Mouse (Mus musculus) ES-E14 (cell line): ENCODE measurements around the gene Gata3. TPM values are rescaled to one million over a fixed set of nuclear protein-coding genes. Genes with fewer than 3 reads are reported as not detected.
A peak's percentile ranks its signal among the peaks of the same experiment; 100 is the strongest.

Experiments
- DNase-seq: peaks from one replicate; pipeline ENCODE4 v3.0.0-alpha.2; 2013; ENCODE audit warnings: low read depth, low spot score
- H3K27ac ChIP-seq: 2 replicates; pipeline ENCODE4 v1.5.1; 2012; ENCODE audit warnings: low read depth, mild to moderate bottlenecking, low read length, moderate library complexity, mixed read lengths; ENCODE audit not compliant: poor library complexity, insufficient read depth, severe bottlenecking
- H3K36me3 ChIP-seq: 2 replicates; pipeline ENCODE4 v1.6.1; 2012; ENCODE audit warnings: mild to moderate bottlenecking, low read length, moderate library complexity, mixed read lengths; ENCODE audit not compliant: control insufficient read depth, poor library complexity, insufficient read depth, severe bottlenecking
- H3K4me1 ChIP-seq, 2 experiments: fragments of 150-350 bp in 1 of 2; sonication (generic) in 1 of 2; 2 replicates each; pipeline ENCODE4 v1.6.1; 2012; ENCODE audit warnings: low read length in 2 of 2, mild to moderate bottlenecking in 1 of 2, mixed read lengths in 1 of 2; ENCODE audit not compliant: control insufficient read depth in 2 of 2, insufficient read depth in 2 of 2, poor library complexity in 1 of 2
- H3K4me3 ChIP-seq, 2 experiments: fragments of 150-350 bp in 1 of 2; sonication (generic) in 1 of 2; 2 replicates each; pipeline ENCODE4 v1.5.1; 2012; ENCODE audit warnings: low read length in 2 of 2, low read depth in 1 of 2, mild to moderate bottlenecking in 1 of 2, mixed read lengths in 1 of 2; ENCODE audit not compliant: insufficient read depth in 1 of 2, poor library complexity in 1 of 2, severe bottlenecking in 1 of 2
- H3K9ac ChIP-seq: 2 replicates; pipeline ENCODE4 v1.6.1; 2012; ENCODE audit warnings: low read depth, mild to moderate bottlenecking, low read length, mixed read lengths; ENCODE audit not compliant: poor library complexity, insufficient read depth, severe bottlenecking
- H3K9me3 ChIP-seq: fragments of 150-350 bp; sonication (generic); 2 replicates; pipeline ENCODE4 v1.6.1; 2012; ENCODE audit warnings: low read depth, mild to moderate bottlenecking, low read length; ENCODE audit not compliant: control insufficient read depth, insufficient read depth
- CHD2 ChIP-seq: IDR thresholded peaks from 2 replicates; pipeline ENCODE4 v1.6.1; 2014; ENCODE audit warnings: mild to moderate bottlenecking, low read depth, low read length, inconsistent platforms
- HCFC1 ChIP-seq: IDR thresholded peaks from 2 replicates; pipeline ENCODE4 v1.6.1; 2012; ENCODE audit warnings: low read length, inconsistent platforms, borderline replicate concordance; ENCODE audit not compliant: insufficient read depth
- MAFK ChIP-seq: IDR thresholded peaks from 2 replicates; pipeline ENCODE4 v1.6.1; 2014; ENCODE audit warnings: mild to moderate bottlenecking, low read depth, low read length, inconsistent platforms; ENCODE audit not compliant: insufficient read depth
- ZC3H11A ChIP-seq: IDR thresholded peaks from 2 replicates; pipeline ENCODE4 v1.6.1; 2012; ENCODE audit warnings: low read depth, mild to moderate bottlenecking, inconsistent platforms, low read length, borderline replicate concordance
- ZNF384 ChIP-seq: IDR thresholded peaks from 2 replicates; pipeline ENCODE4 v1.6.1; 2012; ENCODE audit warnings: low read depth, low read length, inconsistent platforms
- in situ Hi-C, 2 experiments: fragments of 600-800 bp; cut with MboI; formaldehyde crosslinking; loops; one replicate each; pipeline ENCODE4 v1.15.1; 2025; ENCODE audit warnings: low sequenced_read_pairs in 2 of 2, inconsistent platforms in 1 of 2; ENCODE audit not compliant: unreplicated experiment in 2 of 2
- total RNA-seq: library from RNA; depleted of rRNA; stranded (reverse); fragments of 300-350 nt; gene quantifications from 2 replicates; pipeline ENCODE4 v1.2.3, GENCODE M21; 2012

Gata3 gene
- total RNA-seq, 1 experiment, result 2.2 TPM

DNA sequence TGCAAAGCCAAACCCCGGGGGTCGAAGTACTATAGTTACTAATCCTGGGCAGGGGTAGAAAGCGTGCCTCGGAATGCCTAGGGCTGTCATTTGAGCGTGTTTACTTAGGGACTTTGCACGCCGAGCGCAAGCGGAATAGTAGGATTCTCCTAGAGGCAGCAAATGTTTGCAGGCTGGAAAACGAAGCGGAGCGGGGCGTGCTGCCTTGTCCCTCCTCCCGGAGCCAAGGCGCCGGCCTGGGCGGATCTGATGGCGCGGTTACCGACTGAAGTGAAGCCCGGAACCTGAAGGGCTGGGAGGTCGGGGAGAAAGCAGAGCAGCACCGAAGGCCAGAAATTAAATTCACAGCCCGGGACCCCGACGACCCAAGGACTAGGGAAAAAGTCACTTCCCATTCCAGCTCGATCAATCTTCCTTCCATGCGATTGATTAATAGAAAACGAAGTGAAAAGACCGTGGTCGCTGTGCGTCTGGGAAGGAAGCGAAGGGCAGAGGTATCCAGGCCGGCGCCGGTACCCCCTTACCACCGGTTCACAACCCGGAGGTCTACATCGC lies 7.4 kb downstream of the Gata3 start:
- H3K27ac ChIP-seq, result no peak overlapping the region
- H3K4me1 ChIP-seq, result peaks cover 0 to 10% of the 10 kb centered on the region in 2 experiments; a peak in 2 of 4 replicates
- DNase-seq, result no peak
- no peak overlapping the region for H3K9ac ChIP-seq
- H3K36me3 ChIP-seq, result no peaks in the 10 kb centered on the region
- H3K4me3 ChIP-seq, result peak overlapping the region; percentile 6 to 7; a peak in 1 of 4 replicates
- TF ChIP-seq CHD2 (no peak), ZNF384 (no peak), MAFK (no peak), HCFC1 (no peak), ZC3H11A (no peak)
- H3K9me3 ChIP-seq, result no peaks in the 10 kb centered on the region
- in situ Hi-C loops, result loop anchor here (5.0 kb wide), 1 partner anchor 490 kb away; the partner anchor contains the start of gene Sfmbt2 (in 2 of the 2)

DNA sequence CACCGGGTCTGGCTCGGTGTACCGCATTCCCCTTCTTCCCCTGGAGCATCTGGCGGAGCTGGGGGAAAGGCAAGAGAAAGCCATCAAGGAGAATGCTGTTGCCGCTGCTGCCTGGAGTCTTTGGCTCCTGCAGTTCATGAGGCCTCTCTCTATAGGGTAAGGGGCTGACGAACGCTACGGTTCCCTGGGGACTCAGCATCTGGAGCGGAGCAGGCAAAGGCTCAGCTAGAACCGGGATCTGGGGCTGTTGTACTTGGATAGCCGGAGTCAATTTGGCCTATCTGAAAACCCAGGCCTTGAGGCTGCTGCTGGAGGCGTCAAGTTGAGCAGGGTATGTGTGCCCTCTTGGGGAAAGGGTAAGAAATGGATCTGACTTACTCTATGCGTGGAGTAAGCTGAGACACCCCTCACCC lies 8.2 kb downstream of the Gata3 start:
- TF ChIP-seq MAFK (no peak), HCFC1 (no peak), ZNF384 (no peak), ZC3H11A (no peak), CHD2 (no peak)
- Histone ChIP-seq H3K27ac (no peak overlapping the region), H3K4me1 (peaks cover 0 to 14% of the 10 kb centered on the region in 2 experiments; a peak in 2 of 4 replicates), H3K36me3 (no peaks in the 10 kb centered on the region), H3K9me3 (no peaks in the 10 kb centered on the region), H3K4me3 (peak overlapping the region; percentile 28 to 45; a peak in 3 of 4 replicates), H3K9ac (no peak overlapping the region)
- in situ Hi-C loops, result loop anchor here (5.0 kb wide), 1 partner anchor 491 kb away; the partner anchor contains the start of gene Sfmbt2 (in 2 of the 2)
- no peak for DNase-seq

GRCm38 (mm10) chr2:9881051-9881591 lies 8.7 kb downstream of the Gata3 start, which contains the start of gene 4930412O13Rik:
TSS of gene 4930412O13Rik (plus strand) at chr2:9881252.
- Histone ChIP-seq H3K36me3 (no peaks in the 10 kb centered on the region), H3K9me3 (no peaks in the 10 kb centered on the region), H3K9ac (peak within 1 kb of the TSS; percentile 48; the same call in 1 of the 2 replicates), H3K4me3 (peak within 1 kb of the TSS; percentile 43 to 45), H3K27ac (no peak within 1 kb of the TSS), H3K4me1 (peaks cover 0 to 14% of the 10 kb centered on the region in 2 experiments; a peak in 2 of 4 replicates)
- no peak for DNase-seq
- in situ Hi-C loops, result loop anchor here (5.0 kb wide), 1 partner anchor 491 kb away; the partner anchor contains the start of gene Sfmbt2 (in 2 of the 2)
- no peak for TF ChIP-seq MAFK
- no peak for TF ChIP-seq ZNF384
- no peak for TF ChIP-seq CHD2
- TF ChIP-seq HCFC1, result no peak
- no peak for TF ChIP-seq ZC3H11A

- H3K9ac ChIP-seq, result no peak overlapping the region
- H3K36me3 ChIP-seq, result no peaks in the 10 kb centered on the region
- in situ Hi-C loops, result loop anchor here (5.0 kb wide), 1 partner anchor 492 kb away; the partner anchor contains the start of gene Sfmbt2 (in 2 of the 2)
- H3K4me3 ChIP-seq, result no peak overlapping the region
- H3K27ac ChIP-seq, result no peak overlapping the region
- TF ChIP-seq CHD2 (no peak), HCFC1 (no peak), MAFK (no peak), ZC3H11A (no peak), ZNF384 (no peak)
- no peaks in the 10 kb centered on the region for H3K9me3 ChIP-seq
- DNase-seq, result no peak
- H3K4me1 ChIP-seq, result peaks cover 0 to 14% of the 10 kb centered on the region in 2 experiments; a peak in 2 of 4 replicates
Measured at GRCm38 (mm10) chr2:9880271-9880670, 9.6 kb downstream of the Gata3 start.
